Mouse (Mus musculus) embryonic fibroblast, embryonic 13.5 days (primary cell): ENCODE measurements around the gene Rpl7a. TPM values are rescaled to one million over a fixed set of nuclear protein-coding genes. Genes with fewer than 3 reads are reported as not detected.
A peak's percentile ranks its signal among the peaks of the same experiment; 100 is the strongest.

Source experiments
- H3K27ac ChIP-seq: 2 replicates; pipeline ENCODE4 v1.5.1; 2012; ENCODE audit warnings: low read length, control low read depth, inconsistent platforms; ENCODE audit not compliant: insufficient read depth
- H3K4me1 ChIP-seq: 2 replicates; pipeline ENCODE4 v1.6.1; 2011; ENCODE audit warnings: low read length; ENCODE audit not compliant: control insufficient read depth, insufficient read depth
- H3K4me3 ChIP-seq: 2 replicates; pipeline ENCODE4 v1.5.1; 2011; ENCODE audit warnings: mild to moderate bottlenecking, control low read depth, low read length; ENCODE audit not compliant: insufficient read depth
- CTCF ChIP-seq: IDR thresholded peaks from 2 replicates; pipeline ENCODE4 v1.5.1; 2011; ENCODE audit warnings: mild to moderate bottlenecking, control low read depth, low read length, moderate library complexity, borderline replicate concordance; ENCODE audit not compliant: insufficient read depth
- POLR2A ChIP-seq: IDR thresholded peaks from 2 replicates; pipeline ENCODE4 v1.6.1; 2011; ENCODE audit warnings: low read depth, mild to moderate bottlenecking, control low read depth, low read length, moderate library complexity
- polyA plus RNA-seq: library from polyadenylated mRNA; stranded (reverse); fragments of >200 nt; gene quantifications from 2 replicates; pipeline ENCODE4 v1.2.4, GENCODE M21; 2011; ENCODE audit warnings: low read depth; ENCODE audit not compliant: missing spikeins, insufficient read length

Rpl7a gene
- polyA plus RNA-seq, 1 experiment = 480 TPM

- H3K4me1 ChIP-seq = peaks cover 9% of the 10 kb centered on the region; the same call in 1 of the 2 replicates
- H3K27ac ChIP-seq = 0 out of 2 replicates have a peak within 1 kb of the TSS, but pooled peaks have one; percentile 11
- TF ChIP-seq POLR2A (peak; percentile 93), CTCF (no peak)
- peak within 1 kb of the TSS; percentile 96 for H3K4me3 ChIP-seq
Observed at GRCm38 (mm10) chr2:26933304-26934055, 22.9 kb downstream of the Rpl7a start, which contains the start of the genes Surf4 and Stkld1. Gene Surf4, minus strand, starts transcription at chr2:26933928. Gene Stkld1, plus strand, starts transcription at chr2:26934047.

GRCm38 (mm10) chr2:26935286-26935685 is 24.7 kb downstream of the Rpl7a start:
- Histone ChIP-seq H3K4me1 (peaks cover 6% of the 10 kb centered on the region; the same call in 1 of the 2 replicates), H3K4me3 (no peak overlapping the region), H3K27ac (no peak overlapping the region)
- TF ChIP-seq POLR2A (no peak), CTCF (no peak)

- no peak overlapping the region for H3K4me3 ChIP-seq
- H3K4me1 ChIP-seq = 0 out of 2 replicates have a peak, but pooled peaks cover 3% of the 10 kb centered on the region
- TF ChIP-seq POLR2A (no peak), CTCF (no peak)
- no peak overlapping the region for H3K27ac ChIP-seq
Observed at GRCm38 (mm10) chr2:26936425-26936824, 25.9 kb downstream of the Rpl7a start.

DNA sequence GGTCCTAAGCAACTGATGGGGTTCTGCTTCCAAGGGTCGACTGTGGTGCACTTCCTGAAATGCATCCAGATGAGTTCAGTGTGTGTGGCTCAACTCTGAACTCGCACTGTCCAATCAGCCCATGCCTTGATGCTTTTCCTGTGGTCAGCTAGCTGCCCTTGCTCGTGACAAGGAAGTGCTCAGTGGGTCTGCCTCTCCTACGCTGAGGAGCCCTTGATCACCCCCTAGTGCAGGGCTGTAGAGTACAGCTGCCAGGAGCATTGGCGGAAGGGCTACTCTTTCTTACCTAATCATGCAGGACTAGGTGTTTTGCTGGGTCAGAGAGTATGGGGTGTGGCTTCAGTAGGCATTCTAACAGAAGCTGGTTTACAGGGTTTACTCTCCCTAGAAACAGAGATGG is 31.0 kb downstream of the Rpl7a start:
- H3K4me3 ChIP-seq = no peak overlapping the region
- TF ChIP-seq POLR2A = no peak
- TF ChIP-seq CTCF = no peak
- H3K27ac ChIP-seq = no peak overlapping the region
- H3K4me1 ChIP-seq = no peaks in the 10 kb centered on the region

GRCm38 (mm10) chr2:26943253-26943652 is 32.7 kb downstream of the Rpl7a start:
- TF ChIP-seq POLR2A = no peak
- TF ChIP-seq CTCF = no peak
- Histone ChIP-seq H3K4me1 (no peaks in the 10 kb centered on the region), H3K27ac (no peak overlapping the region), H3K4me3 (no peak overlapping the region)

- Histone ChIP-seq H3K4me3 (no peak overlapping the region), H3K27ac (no peak overlapping the region), H3K4me1 (no peaks in the 10 kb centered on the region)
- TF ChIP-seq POLR2A (no peak), CTCF (no peak)
Observed at GRCm38 (mm10) chr2:26950411-26950810, 39.8 kb downstream of the Rpl7a start.

GRCm38 (mm10) chr2:26951346-26951905 is 40.9 kb downstream of the Rpl7a start:
- Histone ChIP-seq H3K4me1 (no peaks in the 10 kb centered on the region), H3K27ac (no peak overlapping the region), H3K4me3 (no peak overlapping the region)
- no peak for TF ChIP-seq POLR2A
- no peak for TF ChIP-seq CTCF

DNA sequence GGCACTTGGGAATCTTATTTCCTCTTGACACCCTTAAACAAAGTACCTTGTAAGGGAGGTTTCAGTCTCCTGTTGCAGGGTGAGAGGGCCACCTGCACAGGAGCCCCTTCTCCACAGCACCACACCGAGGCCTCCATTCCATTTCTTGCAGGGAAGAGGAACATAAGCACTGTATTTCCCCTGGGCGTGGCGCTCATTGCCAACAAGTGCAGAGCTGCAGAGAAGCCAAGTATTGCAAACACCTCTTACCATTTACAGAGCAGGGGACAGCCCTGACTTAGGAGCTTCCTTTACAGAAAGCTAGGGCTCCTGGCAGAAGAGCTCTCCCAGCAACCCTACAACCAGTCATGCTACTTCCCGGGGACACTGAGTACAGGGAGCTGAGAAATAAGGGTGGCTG is 41.6 kb downstream of the Rpl7a start:
- H3K4me1 ChIP-seq = no peaks in the 10 kb centered on the region
- H3K4me3 ChIP-seq = no peak overlapping the region
- TF ChIP-seq POLR2A (no peak), CTCF (no peak)
- no peak overlapping the region for H3K27ac ChIP-seq

DNA sequence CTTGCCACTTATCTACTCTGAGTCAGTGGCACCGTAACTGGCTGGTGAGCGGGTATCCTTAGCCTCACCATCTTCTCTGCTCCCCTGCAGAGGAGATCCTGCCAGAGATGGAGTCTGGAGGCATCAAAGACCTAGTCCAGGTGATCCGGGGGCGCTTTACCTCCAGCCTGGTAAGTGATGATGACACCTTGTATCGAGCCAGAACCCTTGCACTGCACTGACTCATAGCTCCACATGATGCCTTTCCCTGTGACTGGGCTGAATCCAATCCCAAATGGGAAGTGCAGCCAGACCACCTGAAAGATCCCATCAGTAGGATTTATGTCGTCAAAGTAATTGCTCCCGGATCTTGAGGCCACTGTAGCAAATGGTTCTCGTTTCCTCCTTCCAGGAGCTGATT is 42.3 kb downstream of the Rpl7a start:
- no peak overlapping the region for H3K4me3 ChIP-seq
- TF ChIP-seq POLR2A (no peak), CTCF (no peak)
- H3K27ac ChIP-seq = no peak overlapping the region
- no peaks in the 10 kb centered on the region for H3K4me1 ChIP-seq
